Mouse (Mus musculus): ENCODE data around the gene Bmx. TPM values are rescaled to one million over a fixed set of nuclear protein-coding genes. Genes with fewer than 3 reads are reported as not detected.

Gene Bmx
- polyA plus RNA-seq, 1 experiment, result 1.8 TPM

DNA sequence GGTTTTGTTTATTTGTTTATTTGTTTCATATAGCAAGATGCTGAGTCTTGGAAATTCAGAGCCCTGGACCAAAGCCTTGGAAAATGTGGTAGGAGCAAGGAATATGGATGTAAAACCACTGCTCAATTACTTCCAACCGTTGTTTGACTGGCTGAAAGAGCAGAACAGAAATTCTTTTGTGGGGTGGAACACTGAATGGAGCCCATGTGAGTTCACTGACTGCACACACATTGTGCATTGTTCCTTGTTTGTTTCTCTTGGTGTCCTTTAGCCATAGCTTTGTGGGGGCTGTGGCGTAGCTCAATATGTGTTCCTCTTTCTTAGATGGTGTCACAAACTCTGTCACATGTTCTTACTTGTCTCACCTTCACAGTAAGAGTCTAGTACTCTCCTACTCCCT lies 82.2 kb downstream of the Bmx start:
- no peak for DNase-seq (ENCODE audit: extremely low spot score in 1 of 2, low spot score in 1 of 2)

GRCm38 (mm10) chrX:164175311-164175710 lies 82.7 kb downstream of the Bmx start:
- DNase-seq (ENCODE audit: extremely low spot score in 1 of 2, low spot score in 1 of 2), result no peak

GRCm38 (mm10) chrX:164173880-164174279 lies 84.1 kb downstream of the Bmx start:
- no peak for DNase-seq (ENCODE audit: extremely low spot score in 1 of 2, low spot score in 1 of 2)

- no peak for DNase-seq (ENCODE audit: extremely low spot score in 1 of 2, low spot score in 1 of 2)
Measured at GRCm38 (mm10) chrX:164171034-164171433, 87.0 kb downstream of the Bmx start.

DNA sequence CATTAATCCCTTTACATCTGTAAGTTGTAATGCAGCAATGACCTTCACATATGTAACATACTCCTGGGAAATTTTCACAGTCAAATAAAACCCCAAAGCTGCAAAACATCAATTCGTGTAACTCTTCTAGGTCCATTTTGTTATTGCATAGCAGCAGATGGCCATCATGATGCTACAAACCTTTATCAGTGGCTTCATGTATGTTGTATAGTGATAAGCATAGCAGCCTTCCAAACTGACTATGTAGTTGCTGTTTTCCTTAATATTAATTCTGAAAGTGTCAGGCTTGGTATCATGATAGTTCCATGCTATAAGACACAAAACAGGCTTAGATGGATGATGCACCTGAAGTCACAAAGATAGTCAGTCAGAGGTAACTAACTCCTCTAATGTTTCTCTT lies 93.3 kb downstream of the Bmx start:
- DNase-seq (ENCODE audit: extremely low spot score in 1 of 2, low spot score in 1 of 2), result no peak

GRCm38 (mm10) chrX:164154594-164154993 lies 103.4 kb downstream of the Bmx start:
- no peak for DNase-seq (ENCODE audit: extremely low spot score in 1 of 2, low spot score in 1 of 2)

DNA sequence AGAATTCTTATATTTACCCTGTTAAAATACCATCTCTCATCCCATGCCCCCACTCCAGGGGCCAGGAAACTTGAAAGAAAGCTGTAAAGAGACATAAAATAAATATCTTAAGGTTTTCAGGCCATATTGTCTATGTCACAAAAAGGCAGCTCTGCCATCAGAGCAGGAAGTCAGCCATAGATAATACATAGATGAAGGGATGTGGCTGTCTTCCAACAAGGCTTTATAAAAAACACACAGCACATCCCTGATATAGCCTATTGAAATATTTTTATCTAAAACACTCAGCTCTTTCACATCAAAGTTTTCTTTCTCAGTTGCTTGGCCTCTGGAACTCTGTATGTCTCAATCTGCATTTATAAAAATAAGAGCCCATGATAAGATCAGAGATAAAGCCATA lies 104.4 kb downstream of the Bmx start:
- DNase-seq (ENCODE audit: extremely low spot score in 1 of 2, low spot score in 1 of 2), result no peak

DNA sequence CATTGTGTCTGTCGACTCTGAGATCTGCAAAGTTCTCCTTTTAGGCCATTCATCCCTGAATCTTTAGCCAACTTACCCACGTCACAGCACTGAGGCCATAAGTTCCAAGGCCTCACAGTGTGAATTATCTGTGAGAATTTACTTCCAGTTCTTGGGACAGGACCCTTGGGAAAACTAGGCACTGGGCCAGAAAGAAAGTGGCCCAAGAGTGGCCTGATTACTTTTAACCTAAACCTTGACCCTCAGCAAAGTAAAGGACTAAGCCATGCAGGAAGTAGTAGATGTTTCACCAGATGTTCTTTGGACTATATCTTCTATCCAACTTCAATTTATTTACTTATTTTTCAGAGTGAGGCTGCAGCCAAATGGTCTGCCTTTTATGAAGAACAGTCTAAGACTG lies 105.3 kb downstream of the Bmx start:
- no peak for DNase-seq (ENCODE audit: extremely low spot score in 1 of 2, low spot score in 1 of 2)

DNA sequence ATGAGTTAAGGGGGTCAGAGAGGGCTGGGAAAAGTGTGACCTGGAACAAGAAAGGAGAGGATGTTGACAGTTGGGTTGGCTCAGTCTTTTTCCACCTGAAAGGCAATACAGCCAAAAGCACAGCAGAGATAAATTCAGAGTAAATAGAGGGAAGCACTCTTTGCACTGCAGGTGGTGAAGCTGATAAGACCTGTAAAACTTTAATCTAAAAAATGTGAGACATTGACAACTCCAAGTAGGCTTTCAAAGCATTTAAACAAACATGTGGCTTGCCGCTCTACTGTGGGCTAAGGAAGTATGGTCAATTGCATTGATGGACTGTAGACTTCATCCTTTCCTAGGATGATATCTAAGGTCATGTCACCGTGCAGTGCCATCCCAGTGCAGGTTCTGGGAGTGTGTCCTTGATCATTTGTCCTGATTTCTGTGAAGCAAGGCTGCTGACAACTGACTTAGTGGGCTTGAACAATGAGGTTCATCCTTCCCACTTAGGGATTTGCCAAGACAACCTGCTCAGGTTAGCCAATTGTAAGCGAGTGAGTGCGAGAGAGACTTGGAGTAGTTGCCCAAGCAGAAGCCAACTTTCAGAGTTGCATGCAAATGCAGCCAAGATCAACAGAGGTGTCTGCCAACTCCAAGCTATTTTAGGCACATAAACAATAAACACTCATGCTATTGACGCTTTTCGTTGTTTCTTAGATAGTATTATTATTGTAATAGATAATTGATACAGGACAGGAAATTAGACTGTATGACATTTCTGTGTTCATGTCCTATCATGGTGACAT lies 112.3 kb downstream of the Bmx start:
- DNase-seq (ENCODE audit: extremely low spot score in 1 of 2, low spot score in 1 of 2), result no peak

Other genes starting within 250 kb of the Bmx start
- 3.8 and 4.0 TPM in 2 replicates for gene Car5b, start 230.2 kb downstream of the Bmx start, polyA plus RNA-seq (2012; rRNA removed)
- gene Siah1b, start 181.7 kb downstream of the Bmx start, polyA plus RNA-seq (2012; rRNA removed), result 9.5 and 9.8 TPM in 2 replicates
- gene Cltrn, start 169.4 kb downstream of the Bmx start, polyA plus RNA-seq (2012; rRNA removed), result 0.08 and 0.20 TPM in 2 replicates
- gene Ace2, start 118.9 kb downstream of the Bmx start, polyA plus RNA-seq (2012; rRNA removed), result 1.6 and 1.7 TPM in 2 replicates
- 7.0 and 7.5 TPM in 2 replicates for gene Pir, start 11.2 kb upstream of the Bmx start, polyA plus RNA-seq (2012; rRNA removed)
- 1.3 and 2.2 TPM in 2 replicates for gene Vegfd, start 115.2 kb upstream of the Bmx start, polyA plus RNA-seq (2012; rRNA removed)
- gene Piga, start 161.6 kb upstream of the Bmx start, polyA plus RNA-seq (2012; rRNA removed), result 5.0 and 5.7 TPM in 2 replicates
- gene Asb11, start 178.8 kb upstream of the Bmx start, polyA plus RNA-seq (2012; rRNA removed), result 5.0 and 5.6 TPM in 2 replicates
- not detected in 2 replicates for gene Asb9, start 248.1 kb upstream of the Bmx start, polyA plus RNA-seq (2012; rRNA removed)